Mouse (Mus musculus): Measurements from ENCODE around the gene Tmem223. TPM values are rescaled to one million over a fixed set of nuclear protein-coding genes. Genes with fewer than 3 reads are reported as not detected.
"Not testable (repeated sequence)": the region's sequence is repeated elsewhere in the genome, so short reads cannot be mapped to it uniquely, and the experiment has no call there.

Gene Tmem223
- 140 and 154 TPM in 2 replicates for polyA plus RNA-seq (2012; ENCODE audit: insufficient read depth, insufficient read length, missing spikeins)

DNA sequence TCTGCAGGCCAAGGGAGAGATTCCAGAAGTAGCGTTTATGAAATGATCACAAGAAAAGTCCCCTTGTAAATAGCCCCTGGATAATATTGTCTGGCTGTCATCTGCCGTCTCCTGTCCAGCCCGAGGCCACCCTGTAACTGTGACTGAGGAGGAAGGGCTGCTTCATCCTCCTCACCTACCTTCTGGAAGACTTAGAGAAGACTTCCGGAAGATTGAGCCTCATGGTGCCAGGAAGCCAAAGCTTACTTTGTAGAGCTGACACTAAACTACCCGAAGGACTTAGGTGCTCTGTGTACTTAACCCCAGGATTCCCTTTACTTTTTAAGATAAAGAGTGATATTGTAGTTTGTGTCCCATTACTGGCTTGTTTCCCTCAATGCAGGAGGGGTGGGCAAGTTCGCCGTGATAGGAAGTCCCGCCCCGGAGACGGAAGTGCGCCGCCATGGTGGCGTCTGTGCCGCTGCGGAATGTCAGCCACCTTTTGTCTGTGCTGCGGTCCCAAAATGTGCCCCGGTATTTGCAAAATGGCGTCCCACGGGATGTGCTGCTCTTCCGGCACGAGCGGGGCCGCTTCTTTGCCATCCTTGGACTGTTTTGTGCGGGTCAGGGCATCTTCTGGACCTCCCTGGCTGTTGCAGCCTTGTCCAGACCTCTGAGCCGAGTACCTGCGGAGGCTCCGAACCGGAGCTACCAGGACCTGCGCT, at the start of gene Tmem223:
TSS of gene Tmem223 (plus strand) at position 430 of the 704 bp plus-strand sequence.
- Histone ChIP-seq H3K4me1 (ENCODE audit: control insufficient read depth, insufficient read depth, insufficient read length, low read length) (peaks cover 14% of the 10 kb centered on the region), H3K27ac (replicated peaks; ENCODE audit: low read depth, low read length) (peak within 1 kb of the TSS; percentile 70), H3K4me3 (ENCODE audit: insufficient read depth, low read depth, low read length) (peak within 1 kb of the TSS; percentile 87)

DNA sequence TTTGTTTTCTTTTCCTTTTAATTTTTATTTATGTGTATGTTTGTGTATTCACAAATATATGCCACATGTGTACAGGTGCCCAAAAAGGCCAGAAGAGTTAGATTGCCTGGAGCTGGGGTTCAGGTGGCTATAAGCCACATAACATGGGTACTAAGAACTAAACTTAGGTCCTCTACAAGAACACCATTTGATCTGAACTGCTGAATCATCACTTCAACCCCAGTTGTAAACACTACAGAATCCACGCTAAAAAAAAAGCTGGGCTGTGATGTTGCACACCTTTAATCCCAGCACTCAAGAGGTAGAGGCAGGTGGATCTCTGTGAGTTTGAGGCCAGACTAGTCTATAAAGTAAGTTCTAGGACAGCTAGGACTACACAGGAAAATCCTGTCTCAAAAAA, 49.4 kb upstream of the Tmem223 start:
- no peak overlapping the region for H3K27ac ChIP-seq (replicated peaks; ENCODE audit: low read depth, low read length)
- H3K4me3 ChIP-seq (ENCODE audit: insufficient read depth, low read depth, low read length), result no peak overlapping the region

DNA sequence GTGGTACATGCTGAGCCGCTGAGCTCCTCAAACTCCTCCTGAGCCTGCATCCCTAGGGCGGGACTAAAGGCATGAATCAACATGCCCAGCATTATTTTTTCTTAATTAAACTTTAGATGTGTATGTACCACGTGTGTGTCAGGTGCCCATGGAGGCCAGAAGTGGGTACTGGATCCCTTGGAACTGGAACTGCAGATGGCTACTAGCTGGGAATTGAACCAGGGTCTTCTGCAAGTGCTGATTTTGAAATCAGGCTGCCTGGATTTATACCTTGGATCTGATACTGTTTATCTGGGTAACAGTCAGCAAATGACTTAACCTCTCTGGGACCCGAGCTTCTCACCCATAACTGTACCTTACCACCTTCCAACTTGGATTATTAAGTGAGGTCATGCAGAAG, 48.8 kb upstream of the Tmem223 start:
- no peaks in the 10 kb centered on the region for H3K4me1 ChIP-seq (ENCODE audit: control insufficient read depth, insufficient read depth, insufficient read length, low read length)
- H3K27ac ChIP-seq (replicated peaks; ENCODE audit: low read depth, low read length), result no peak overlapping the region
- H3K4me3 ChIP-seq (ENCODE audit: insufficient read depth, low read depth, low read length), result no peak overlapping the region

More for the DNA sequence above, 49.4 kb upstream of the Tmem223 start:
- H3K4me1 ChIP-seq (ENCODE audit: control insufficient read depth, insufficient read depth, insufficient read length, low read length), result no peaks in the 10 kb centered on the region

DNA sequence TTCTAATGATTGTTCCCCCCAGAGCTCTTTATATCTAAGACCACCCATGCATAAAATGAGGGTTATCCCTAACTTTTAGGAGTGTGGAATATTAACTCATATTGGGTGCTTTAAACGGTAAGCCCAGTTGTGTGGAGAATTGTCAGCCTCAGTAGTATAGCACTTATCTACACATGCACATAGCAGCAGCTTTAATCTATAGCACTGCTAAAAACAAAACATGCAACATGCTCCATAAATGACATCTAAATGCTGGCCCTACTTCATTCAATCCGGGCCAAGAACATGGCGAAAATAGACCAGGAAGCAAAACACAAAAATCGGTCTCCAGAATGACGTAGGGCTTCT, 48.3 kb upstream of the Tmem223 start:
- Histone ChIP-seq H3K4me3 (ENCODE audit: insufficient read depth, low read depth, low read length) (peak overlapping the region; percentile 64), H3K4me1 (ENCODE audit: control insufficient read depth, insufficient read depth, insufficient read length, low read length) (no peaks in the 10 kb centered on the region), H3K27ac (replicated peaks; ENCODE audit: low read depth, low read length) (peak overlapping the region; percentile 79)

DNA sequence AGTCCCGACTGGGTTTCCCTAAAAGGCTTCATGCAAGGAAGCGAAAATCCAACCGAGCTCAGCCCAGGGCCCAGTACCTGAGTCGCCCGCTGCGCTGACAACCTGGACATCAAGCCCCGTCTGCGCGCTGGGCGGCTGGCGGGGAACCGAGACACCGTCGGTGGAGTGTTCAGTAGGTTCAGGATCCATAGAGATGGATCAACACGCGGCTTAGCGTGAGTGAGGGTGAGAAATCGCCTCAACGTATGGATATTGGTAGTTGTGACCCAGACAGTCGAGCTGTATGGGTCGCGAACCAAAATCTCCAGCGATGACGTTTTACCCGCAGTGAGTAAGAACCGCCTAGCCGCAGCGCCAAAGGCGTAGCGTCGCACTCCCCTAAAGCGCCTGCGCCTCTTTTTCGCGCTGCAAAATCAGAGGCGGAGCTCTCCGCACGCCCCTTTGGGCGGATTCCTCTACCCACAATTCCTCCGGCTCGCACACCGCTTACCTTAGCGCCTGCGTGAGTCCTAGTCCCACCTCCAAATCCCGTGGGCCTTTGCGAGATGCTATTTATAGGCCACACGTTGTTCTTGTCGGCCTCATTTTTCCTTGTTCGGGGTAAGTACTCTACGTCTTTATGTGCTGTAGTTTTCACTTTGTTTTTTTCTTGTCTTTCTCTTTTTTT, 47.8 kb upstream of the Tmem223 start, which contains the start of gene Slc3a2:
TSS of gene Slc3a2 (minus strand) at position 463 of the 667 bp plus-strand sequence.
- Histone ChIP-seq H3K27ac (replicated peaks; ENCODE audit: low read depth, low read length) (peak within 1 kb of the TSS; percentile 79), H3K4me3 (ENCODE audit: insufficient read depth, low read depth, low read length) (peak within 1 kb of the TSS; percentile 74), H3K4me1 (ENCODE audit: control insufficient read depth, insufficient read depth, insufficient read length, low read length) (no peaks in the 10 kb centered on the region)

DNA sequence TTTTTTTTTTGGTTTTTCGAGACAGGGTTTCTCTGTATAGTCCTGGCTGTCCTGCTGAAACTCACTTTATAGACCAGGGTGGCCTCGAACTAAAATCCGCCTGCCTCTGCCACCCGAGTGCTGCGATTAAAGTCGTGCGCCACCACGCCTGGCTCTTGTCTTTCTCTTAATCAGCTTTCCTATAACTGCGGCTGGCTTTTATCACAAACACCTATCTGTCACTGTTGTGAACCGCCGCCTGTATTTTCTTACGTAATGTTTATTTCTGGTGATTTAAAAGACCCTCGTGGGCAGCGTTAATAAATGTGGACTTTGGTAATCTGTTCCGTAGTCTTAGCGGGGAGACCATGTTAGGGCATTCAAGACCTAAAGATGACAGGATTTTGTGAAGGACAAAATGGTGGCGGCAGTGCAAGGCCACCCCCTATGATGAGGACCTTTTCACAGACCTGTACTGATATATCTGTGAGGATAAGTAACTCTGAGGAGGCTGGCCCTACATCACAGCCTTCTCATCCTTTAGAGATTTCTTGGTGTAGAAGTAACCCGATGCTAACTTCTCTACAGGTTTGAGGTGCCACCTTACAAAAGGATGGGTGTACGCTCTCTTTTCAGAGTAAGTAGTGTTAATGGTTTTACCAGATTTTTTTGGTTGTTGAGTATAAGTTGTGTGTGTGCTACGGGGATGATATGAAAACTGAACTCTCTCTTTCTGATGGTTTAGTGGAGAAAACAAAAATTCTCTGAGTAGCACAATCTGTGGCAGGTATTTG, 47.0 kb upstream of the Tmem223 start:
- Histone ChIP-seq H3K4me3 (ENCODE audit: insufficient read depth, low read depth, low read length) (peak overlapping the region; percentile 74), H3K4me1 (ENCODE audit: control insufficient read depth, insufficient read depth, insufficient read length, low read length) (no peaks in the 10 kb centered on the region), H3K27ac (replicated peaks; ENCODE audit: low read depth, low read length) (peak overlapping the region; percentile 70)

DNA sequence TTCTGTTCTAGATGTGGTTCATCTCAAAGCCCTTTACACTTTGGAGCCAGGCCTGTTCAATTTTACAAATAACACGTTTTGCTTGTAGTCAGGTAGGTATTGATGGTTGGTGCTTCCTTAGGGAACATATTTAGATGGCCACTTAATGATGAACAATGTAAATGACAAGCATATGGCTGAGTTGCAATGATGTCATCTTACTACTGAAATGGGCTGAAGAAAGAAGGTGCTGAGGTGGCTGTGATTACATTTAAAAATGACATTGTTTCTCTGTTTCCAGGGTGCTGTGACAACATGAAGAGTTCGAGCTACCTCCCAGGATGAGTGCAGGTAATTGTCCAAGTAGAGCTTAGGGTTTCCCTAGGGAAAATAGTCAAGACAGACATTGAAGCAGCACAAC, 46.4 kb upstream of the Tmem223 start:
- Histone ChIP-seq H3K27ac (replicated peaks; ENCODE audit: low read depth, low read length) (no peak overlapping the region), H3K4me3 (ENCODE audit: insufficient read depth, low read depth, low read length) (peak overlapping the region; percentile 23), H3K4me1 (ENCODE audit: control insufficient read depth, insufficient read depth, insufficient read length, low read length) (no peaks in the 10 kb centered on the region)

DNA sequence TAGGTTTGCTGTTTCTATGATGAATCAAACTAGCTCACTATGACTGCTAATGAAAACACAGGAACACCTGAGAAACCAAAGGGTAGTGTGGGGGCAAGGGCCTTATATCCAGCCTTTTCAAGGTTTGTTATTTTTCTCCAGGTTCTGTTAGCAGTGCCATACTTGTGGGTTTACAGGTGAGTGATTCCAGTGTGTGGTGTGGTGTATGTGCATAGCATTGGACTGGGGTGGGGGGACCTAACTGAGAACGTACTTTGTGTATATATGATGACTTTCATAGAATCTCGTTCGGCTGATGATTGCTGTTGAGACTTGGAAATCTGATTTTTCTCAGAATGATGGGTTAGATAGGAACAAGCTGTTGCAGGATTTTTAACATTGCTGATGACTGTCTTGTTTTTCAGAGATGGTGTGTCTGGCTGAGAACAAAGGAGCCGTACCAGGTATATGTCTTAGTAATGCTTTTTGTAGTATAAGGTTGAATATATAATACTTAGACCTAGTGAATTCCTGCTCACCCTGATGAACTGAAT, 45.6 kb upstream of the Tmem223 start:
- H3K27ac ChIP-seq (replicated peaks; ENCODE audit: low read depth, low read length), result no peak overlapping the region

DNA sequence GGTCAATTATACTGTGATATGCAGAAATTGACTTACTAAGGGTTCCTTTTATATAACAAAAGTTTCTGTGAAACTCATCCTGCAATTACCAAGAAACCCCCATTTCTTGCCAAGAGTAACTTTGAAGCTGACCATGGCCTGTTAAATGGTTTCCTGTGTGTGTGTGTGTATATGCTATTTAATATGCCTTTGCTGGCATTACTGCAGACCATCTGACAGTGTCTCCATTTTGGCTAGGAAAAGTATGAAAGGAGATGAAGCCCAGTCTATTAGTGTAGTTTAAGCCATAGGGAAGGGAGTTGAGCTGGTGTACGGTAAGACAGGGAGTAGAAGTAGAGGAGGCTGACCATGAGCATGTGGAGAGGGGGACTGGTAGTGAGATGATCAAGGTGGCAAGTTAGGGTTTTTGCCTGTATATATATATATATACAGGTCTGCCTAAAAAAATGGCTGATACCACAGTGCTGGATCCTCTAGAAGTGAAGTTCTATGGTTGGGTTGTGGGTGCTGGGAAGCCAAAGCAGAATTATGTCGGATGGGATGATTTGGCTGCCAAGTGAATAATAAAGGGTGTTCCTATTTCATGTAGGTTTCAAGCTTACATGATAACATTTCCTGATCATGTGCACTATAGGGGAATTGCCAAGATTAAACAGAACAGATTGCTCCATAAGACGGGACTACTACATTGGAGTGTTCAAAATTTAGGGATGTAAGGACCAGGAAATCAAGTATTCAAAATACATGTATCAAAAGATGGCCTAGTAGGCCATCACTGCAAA, 44.0 kb upstream of the Tmem223 start:
- H3K27ac ChIP-seq (replicated peaks; ENCODE audit: low read depth, low read length), result no peak overlapping the region
- H3K4me3 ChIP-seq (ENCODE audit: insufficient read depth, low read depth, low read length), result no peak overlapping the region
- no peaks in the 10 kb centered on the region for H3K4me1 ChIP-seq (ENCODE audit: control insufficient read depth, insufficient read depth, insufficient read length, low read length)

More for the DNA sequence above, 45.6 kb upstream of the Tmem223 start:
- Histone ChIP-seq H3K4me3 (ENCODE audit: insufficient read depth, low read depth, low read length) (no peak overlapping the region), H3K4me1 (ENCODE audit: control insufficient read depth, insufficient read depth, insufficient read length, low read length) (no peaks in the 10 kb centered on the region)

DNA sequence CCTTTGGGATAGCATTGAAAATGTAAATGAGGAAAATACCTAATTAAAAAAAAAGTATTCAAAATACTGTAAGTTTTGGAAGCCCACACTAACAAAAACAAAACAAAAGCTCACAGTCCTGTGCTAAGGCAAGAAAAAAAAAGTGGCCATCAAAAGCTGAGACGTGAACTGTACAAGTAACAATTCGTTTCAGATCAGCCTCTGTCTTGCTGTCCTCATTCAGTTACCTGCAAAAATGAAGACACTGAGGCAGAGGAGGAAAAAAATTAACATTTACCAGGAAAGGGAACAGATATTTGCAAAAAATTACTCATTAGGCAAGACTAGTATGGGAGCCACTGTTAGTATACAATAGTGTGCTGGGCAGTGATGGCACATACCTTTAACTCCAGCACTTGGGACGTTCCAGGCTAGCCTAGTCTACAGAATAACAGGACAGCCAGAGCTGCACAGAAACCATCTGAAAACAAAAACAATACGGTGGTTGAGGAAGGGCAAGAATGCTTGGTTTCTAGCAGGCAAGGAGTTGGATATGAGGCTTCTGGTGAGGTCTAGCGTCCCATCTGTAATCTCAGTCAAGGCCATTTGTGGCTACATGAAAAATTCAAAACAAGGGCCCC, 43.2 kb upstream of the Tmem223 start:
- Histone ChIP-seq H3K4me3 (ENCODE audit: insufficient read depth, low read depth, low read length) (no peak overlapping the region), H3K27ac (replicated peaks; ENCODE audit: low read depth, low read length) (no peak overlapping the region), H3K4me1 (ENCODE audit: control insufficient read depth, insufficient read depth, insufficient read length, low read length) (no peaks in the 10 kb centered on the region)

DNA sequence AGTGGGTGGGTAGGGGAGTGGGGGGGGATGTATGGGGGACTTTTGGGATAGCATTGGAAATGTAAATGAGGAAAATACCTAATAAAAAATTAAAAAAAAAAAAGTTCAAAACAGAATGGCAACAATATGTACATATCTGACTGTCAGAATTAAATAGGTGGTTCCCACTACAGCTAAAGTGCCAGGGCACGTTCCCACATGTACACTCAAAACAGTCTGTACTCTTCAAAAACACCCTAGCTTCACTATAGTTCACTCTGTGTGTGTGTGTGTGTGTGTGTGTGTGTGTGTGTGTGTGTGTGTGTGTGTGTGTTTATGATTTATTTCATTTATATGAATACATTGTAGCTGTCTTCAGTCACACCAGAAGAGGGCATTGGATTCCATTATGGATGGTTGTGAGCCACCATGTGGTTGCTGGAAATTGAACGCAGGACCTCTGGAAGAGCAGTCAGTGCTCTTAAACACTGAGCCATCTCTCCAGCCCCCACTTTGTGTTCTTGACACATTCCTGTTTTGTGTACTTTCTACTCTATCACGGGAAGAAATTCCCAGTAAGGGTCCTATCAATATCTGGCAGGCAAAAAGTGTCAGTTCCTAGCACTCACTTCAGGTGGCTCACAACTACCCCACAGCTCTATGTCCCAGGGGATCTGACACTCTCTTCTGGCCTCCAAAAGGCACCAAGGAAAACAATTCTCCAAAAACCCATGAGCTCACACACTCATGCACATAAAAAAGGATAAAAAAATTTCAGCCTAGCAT, 42.3 kb upstream of the Tmem223 start:
- H3K4me1 ChIP-seq (ENCODE audit: control insufficient read depth, insufficient read depth, insufficient read length, low read length); H3K4me3 ChIP-seq (ENCODE audit: insufficient read depth, low read depth, low read length); H3K27ac ChIP-seq (replicated peaks; ENCODE audit: low read depth, low read length): not testable (repeated sequence)

DNA sequence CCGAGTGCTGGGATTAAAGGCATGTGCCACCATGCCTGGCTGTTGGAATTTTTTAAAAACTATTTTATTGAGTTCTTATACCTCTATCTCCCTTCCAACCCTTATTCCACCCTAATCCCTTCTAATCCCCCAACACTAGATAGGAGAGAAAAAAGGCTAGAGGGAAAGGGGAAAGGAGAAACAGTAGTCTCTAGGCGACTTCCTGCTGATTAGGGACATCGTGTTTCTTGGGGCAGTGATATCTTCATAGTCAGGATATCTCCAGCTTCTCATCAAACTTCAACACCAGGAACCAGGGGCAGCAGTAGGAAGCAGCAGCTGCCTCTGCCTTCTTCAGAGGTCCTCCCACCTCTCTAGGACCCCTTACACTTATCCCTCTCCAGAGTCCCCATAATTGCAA, 36.5 kb upstream of the Tmem223 start:
- H3K27ac ChIP-seq (replicated peaks; ENCODE audit: low read depth, low read length), result no peak overlapping the region
- no peak overlapping the region for H3K4me3 ChIP-seq (ENCODE audit: insufficient read depth, low read depth, low read length)
- peaks cover 2% of the 10 kb centered on the region; the same call in 1 of the 2 replicates for H3K4me1 ChIP-seq (ENCODE audit: control insufficient read depth, insufficient read depth, insufficient read length, low read length)

DNA sequence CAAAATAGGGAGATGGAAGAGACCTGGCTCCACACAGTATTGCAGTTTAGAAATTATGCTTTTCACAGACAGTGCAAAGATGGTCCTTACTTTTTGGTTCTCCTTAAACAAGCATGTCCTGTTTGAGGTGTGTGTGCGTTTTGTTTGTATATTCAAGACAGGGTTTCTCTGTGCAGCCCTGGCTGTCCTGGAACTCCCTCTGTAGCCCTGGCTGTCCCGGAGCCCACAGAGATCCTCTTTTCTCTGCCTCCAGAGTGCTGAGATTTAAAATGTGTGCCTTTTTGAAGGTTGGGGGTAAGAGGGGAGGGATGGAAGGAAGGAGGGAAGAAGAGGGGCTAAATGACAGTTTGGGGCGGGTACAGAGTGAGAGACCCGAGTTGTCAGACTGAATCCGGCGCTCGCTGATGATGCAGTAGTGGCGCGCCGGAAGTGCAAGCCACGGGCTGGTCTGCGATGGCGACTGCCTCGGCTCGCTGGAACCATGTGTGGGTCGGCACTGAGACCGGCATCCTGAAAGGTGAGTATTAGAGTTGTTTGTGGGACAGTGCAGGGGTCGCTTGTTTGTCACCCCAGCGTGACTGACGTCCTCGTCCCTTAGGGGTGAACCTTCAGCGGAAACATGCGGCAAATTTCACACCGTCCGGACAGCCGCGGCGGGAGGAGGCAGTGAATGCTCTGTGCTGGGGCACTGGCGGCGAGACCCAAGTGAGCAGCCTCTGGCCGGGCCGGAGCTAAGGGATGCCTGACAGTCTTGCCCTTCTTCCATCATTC, 35.2 kb upstream of the Tmem223 start, which contains the start of gene Wdr74:
TSS of gene Wdr74 (plus strand) at position 439 of the 771 bp plus-strand sequence.
- Histone ChIP-seq H3K4me1 (ENCODE audit: control insufficient read depth, insufficient read depth, insufficient read length, low read length) (peaks cover 2% of the 10 kb centered on the region; the same call in 1 of the 2 replicates), H3K27ac (replicated peaks; ENCODE audit: low read depth, low read length) (peak within 1 kb of the TSS; percentile 64), H3K4me3 (ENCODE audit: insufficient read depth, low read depth, low read length) (peak within 1 kb of the TSS; percentile 91)
